Mouse (Mus musculus) limb, embryonic 14.5 days (tissue): ENCODE results near the gene Gm21988. TPM values are rescaled to one million over a fixed set of nuclear protein-coding genes. Genes with fewer than 3 reads are reported as not detected.

Source experiments
- ATAC-seq: fragments of 200-750 bp; cut with Nextera tagmentation; 2 replicates; pipeline ENCODE4 v1.8.0; 2017; ENCODE audit warnings: low read depth, moderate number of reproducible peaks, moderate TSS enrichment; ENCODE audit not compliant: low FRiP score
- DNase-seq: peaks from one replicate; pipeline ENCODE4 v3.0.0-alpha.2; 2015; ENCODE audit warnings: low spot score
- H3K27ac ChIP-seq: fragments of 300-500 bp; sonication (generic); replicated peaks from 2 replicates; pipeline ENCODE4 v1.5.1; 2014; ENCODE audit warnings: low read depth, mild to moderate bottlenecking, low read length, moderate library complexity, mixed read lengths
- H3K27me3 ChIP-seq: fragments of 300-500 bp; sonication (generic); 2 replicates; pipeline ENCODE4 v1.6.1; 2014; ENCODE audit warnings: low read length, mixed read lengths; ENCODE audit not compliant: control insufficient read depth, insufficient read depth
- H3K36me3 ChIP-seq: fragments of 300-500 bp; sonication (generic); 2 replicates; pipeline ENCODE4 v1.6.1; 2014; ENCODE audit warnings: mild to moderate bottlenecking, low read length, moderate library complexity, mixed read lengths; ENCODE audit not compliant: control insufficient read depth, insufficient read depth
- H3K4me1 ChIP-seq: fragments of 300-500 bp; sonication (generic); 2 replicates; pipeline ENCODE4 v1.6.1; 2014; ENCODE audit warnings: antibody characterized with exemption, low read length, mixed read lengths; ENCODE audit not compliant: control insufficient read depth, insufficient read depth
- H3K4me2 ChIP-seq: fragments of 300-500 bp; sonication (generic); replicated peaks from 2 replicates; pipeline ENCODE4 v1.6.1; 2014; ENCODE audit warnings: low read depth, mild to moderate bottlenecking, low read length, moderate library complexity; ENCODE audit not compliant: severe bottlenecking
- H3K4me3 ChIP-seq: fragments of 300-500 bp; sonication (generic); replicated peaks from 2 replicates; pipeline ENCODE4 v1.5.1; 2014; ENCODE audit warnings: low read length
- H3K9ac ChIP-seq: fragments of 300-500 bp; sonication (generic); 2 replicates; pipeline ENCODE4 v1.6.1; 2014; ENCODE audit warnings: mild to moderate bottlenecking, low read depth, low read length, moderate library complexity; ENCODE audit not compliant: severe bottlenecking
- H3K9me3 ChIP-seq: fragments of 300-500 bp; sonication (generic); 2 replicates; pipeline ENCODE4 v1.6.1; 2016; ENCODE audit warnings: low read length; ENCODE audit not compliant: control insufficient read depth
- POLR2A ChIP-seq: fragments of 200-500 bp; IDR thresholded peaks from 2 replicates; pipeline ENCODE4 v1.8.0; 2012; ENCODE audit warnings: inconsistent platforms, mild to moderate bottlenecking, moderate library complexity, borderline replicate concordance; ENCODE audit not compliant: insufficient read depth, insufficient read length; ENCODE audit errors: extremely low read depth
- WGBS: fragments of 180-500 bp; shearing (Covaris S2); extraction: QIAGEN DNeasy Blood & Tissue Kit; methylation state at CpG from one replicate; pipeline ENCODE4 v1.1.7; 2014; 5-methylcytosine and 5-hydroxymethylcytosine counted together
- polyA plus RNA-seq, 2 experiments: library from polyadenylated mRNA; depleted of rRNA in 1 of 2; stranded (reverse) in 1 of 2; unstranded in 1 of 2; fragments of >200 nt; fragmentation: Nextera tagmentation in 1 of 2; extraction: Ambion mirVana in 1 of 2; gene quantifications; 2 replicates each; pipeline versions ENCODE4 v1.2.1 to v1.2.3; 2012 to 2014

Gm21988 gene
- polyA plus RNA-seq, 2 experiments = 12.9 to 15.1 TPM

DNA sequence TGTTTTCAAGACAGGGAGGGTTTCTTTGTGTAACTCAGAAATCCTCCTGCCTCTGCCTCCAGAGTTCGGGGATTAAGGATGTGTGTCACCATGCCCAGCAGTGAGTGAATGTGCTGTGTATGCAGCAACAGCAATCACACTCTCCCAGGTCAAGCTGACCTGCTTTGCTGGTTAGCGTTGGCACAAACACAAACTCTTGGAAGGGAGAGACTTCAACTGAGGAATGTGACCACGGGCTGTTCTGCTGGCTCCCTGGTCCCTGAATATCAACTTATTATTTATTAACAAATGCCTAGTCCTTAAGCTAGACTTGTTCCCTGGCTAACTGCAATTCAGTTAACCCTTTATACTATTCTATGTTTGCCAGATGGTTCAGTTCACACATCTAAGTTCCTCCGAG, 44.0 kb upstream of the Gm21988 start:
- Histone ChIP-seq H3K4me3 (no peak overlapping the region), H3K27me3 (no peaks in the 10 kb centered on the region), H3K36me3 (no peaks in the 10 kb centered on the region), H3K4me2 (no peak overlapping the region), H3K27ac (no peak overlapping the region), H3K9ac (no peak overlapping the region), H3K9me3 (no peaks in the 10 kb centered on the region), H3K4me1 (no peaks in the 10 kb centered on the region)
- DNase-seq (no peak), ATAC-seq (no peak)
- TF ChIP-seq POLR2A = no peak
- 73% methylated on average over 4 of the region's 4 CpGs for WGBS

- no peaks in the 10 kb centered on the region for H3K9me3 ChIP-seq
- no peak overlapping the region for H3K4me2 ChIP-seq
- H3K9ac ChIP-seq = no peak overlapping the region
- no peak overlapping the region for H3K27ac ChIP-seq
- peak; percentile 67 for DNase-seq
- no peak for TF ChIP-seq POLR2A
- H3K4me3 ChIP-seq = no peak overlapping the region
- ATAC-seq = no peak
- 61% methylated on average over 3 of the region's 3 CpGs for WGBS
- H3K27me3 ChIP-seq = no peaks in the 10 kb centered on the region
- no peaks in the 10 kb centered on the region for H3K36me3 ChIP-seq
- no peaks in the 10 kb centered on the region for H3K4me1 ChIP-seq
Measured at GRCm38 (mm10) chr11:70280441-70280840, 40.8 kb upstream of the Gm21988 start.

GRCm38 (mm10) chr11:70278961-70279360, 39.3 kb upstream of the Gm21988 start:
- no peak for DNase-seq
- no peak overlapping the region for H3K27ac ChIP-seq
- TF ChIP-seq POLR2A = no peak
- no peaks in the 10 kb centered on the region for H3K4me1 ChIP-seq
- H3K9ac ChIP-seq = no peak overlapping the region
- WGBS = 83% methylated on average over 3 of the region's 3 CpGs
- no peaks in the 10 kb centered on the region for H3K9me3 ChIP-seq
- H3K36me3 ChIP-seq = no peaks in the 10 kb centered on the region
- no peak for ATAC-seq
- H3K27me3 ChIP-seq = no peaks in the 10 kb centered on the region
- H3K4me2 ChIP-seq = no peak overlapping the region
- H3K4me3 ChIP-seq = no peak overlapping the region

- H3K4me2 ChIP-seq = no peak overlapping the region
- H3K9me3 ChIP-seq = no peaks in the 10 kb centered on the region
- 62% methylated on average over 7 of the region's 7 CpGs for WGBS
- H3K27me3 ChIP-seq = no peaks in the 10 kb centered on the region
- DNase-seq = peak; percentile 14
- no peak overlapping the region for H3K4me3 ChIP-seq
- H3K36me3 ChIP-seq = no peaks in the 10 kb centered on the region
- no peak overlapping the region for H3K27ac ChIP-seq
- H3K9ac ChIP-seq = no peak overlapping the region
- no peaks in the 10 kb centered on the region for H3K4me1 ChIP-seq
- TF ChIP-seq POLR2A = no peak
- no peak for ATAC-seq
Measured at GRCm38 (mm10) chr11:70271641-70272040, 32.0 kb upstream of the Gm21988 start.

DNA sequence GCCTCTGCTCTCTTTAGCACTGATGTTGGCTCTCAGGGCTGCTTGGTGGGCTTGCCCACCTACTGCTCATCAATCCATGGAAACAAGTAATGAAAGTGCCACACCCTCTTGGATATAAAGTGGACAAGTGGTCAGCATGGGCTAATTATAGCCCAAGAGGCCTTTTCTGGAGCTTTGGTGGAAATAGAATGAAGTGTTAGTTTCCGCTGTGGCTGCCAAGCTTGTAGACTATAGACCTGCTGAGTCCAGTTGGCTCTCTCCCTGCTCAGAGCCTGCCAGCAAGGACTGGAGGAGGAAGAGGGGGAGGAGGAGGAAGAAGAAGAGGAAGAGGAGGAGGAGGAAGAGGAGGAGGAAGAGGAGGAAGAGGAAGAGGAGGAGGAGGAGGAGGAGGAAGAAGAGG, 26.8 kb upstream of the Gm21988 start:
- WGBS = 77% methylated on average over 1 of the region's 1 CpGs
- H3K27me3 ChIP-seq = no peaks in the 10 kb centered on the region
- no peak overlapping the region for H3K9ac ChIP-seq
- peak overlapping the region; percentile 3; the same call in 1 of the 2 replicates for H3K27ac ChIP-seq
- H3K4me1 ChIP-seq = 0 out of 2 replicates have a peak, but pooled peaks cover 6% of the 10 kb centered on the region
- DNase-seq (peak; percentile 82), ATAC-seq (no peak)
- no peaks in the 10 kb centered on the region for H3K36me3 ChIP-seq
- no peak overlapping the region for H3K4me3 ChIP-seq
- no peak overlapping the region for H3K4me2 ChIP-seq
- no peaks in the 10 kb centered on the region for H3K9me3 ChIP-seq
- TF ChIP-seq POLR2A = no peak

DNA sequence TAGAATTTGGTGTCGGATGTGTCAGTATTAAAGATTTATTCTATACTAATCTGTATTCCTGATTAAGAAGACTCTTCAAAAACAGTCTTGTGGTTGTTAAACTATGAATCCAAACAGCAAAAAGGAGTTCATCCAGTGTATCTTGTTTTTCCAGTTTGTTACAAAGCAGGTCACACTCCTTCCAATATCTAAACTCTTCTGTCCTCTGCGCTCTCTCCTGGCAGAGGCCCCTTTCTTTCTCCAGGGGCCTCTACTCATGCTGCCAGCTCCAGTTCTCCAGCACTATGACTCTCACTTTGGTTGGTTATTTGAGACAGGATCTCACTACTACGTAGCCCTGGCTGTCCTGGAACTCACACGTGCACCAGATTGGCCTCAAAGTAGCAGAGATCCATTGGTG, 26.2 kb upstream of the Gm21988 start:
- Histone ChIP-seq H3K36me3 (no peaks in the 10 kb centered on the region), H3K27me3 (no peaks in the 10 kb centered on the region), H3K4me2 (no peak overlapping the region), H3K4me1 (0 out of 2 replicates have a peak, but pooled peaks cover 6% of the 10 kb centered on the region), H3K9ac (no peak overlapping the region), H3K9me3 (no peaks in the 10 kb centered on the region), H3K4me3 (no peak overlapping the region), H3K27ac (peak overlapping the region; percentile 3; the same call in 1 of the 2 replicates)
- DNase-seq = peak; percentile 30
- 55% methylated on average over 4 of the region's 4 CpGs for WGBS
- TF ChIP-seq POLR2A = no peak
- no peak for ATAC-seq
